Mouse (Mus musculus) hindbrain, embryonic 16.5 days (tissue): ENCODE data around the gene Cldnd2. TPM values are rescaled to one million over a fixed set of nuclear protein-coding genes. Genes with fewer than 3 reads are reported as not detected.
A peak's percentile ranks its signal among the peaks of the same experiment; 100 is the strongest.

Source experiments
- ATAC-seq: fragments of 200-750 bp; cut with Nextera tagmentation; 2 replicates; pipeline ENCODE4 v1.8.0; 2017; ENCODE audit warnings: moderate TSS enrichment, moderate library complexity
- H3K27ac ChIP-seq: fragments of 300-500 bp; sonication (generic); 2 replicates; pipeline ENCODE4 v1.5.1; 2014; ENCODE audit warnings: low read depth, mild to moderate bottlenecking, control low read depth, low read length, moderate library complexity
- H3K27me3 ChIP-seq: fragments of 300-500 bp; sonication (generic); replicated peaks from 2 replicates; pipeline ENCODE4 v1.6.1; 2014; ENCODE audit warnings: low read length; ENCODE audit not compliant: control insufficient read depth, insufficient read depth
- H3K36me3 ChIP-seq: fragments of 300-500 bp; sonication (generic); 2 replicates; pipeline ENCODE4 v1.6.1; 2014; ENCODE audit warnings: mild to moderate bottlenecking, low read length, moderate library complexity, mixed read lengths; ENCODE audit not compliant: control insufficient read depth, insufficient read depth
- H3K4me1 ChIP-seq: fragments of 300-500 bp; sonication (generic); 2 replicates; pipeline ENCODE4 v1.6.1; 2014; ENCODE audit warnings: low read depth, low read length; ENCODE audit not compliant: control insufficient read depth, insufficient read depth
- H3K4me2 ChIP-seq: fragments of 300-500 bp; sonication (generic); 2 replicates; pipeline ENCODE4 v1.6.1; 2014; ENCODE audit warnings: mild to moderate bottlenecking, low read length, control low read depth, moderate library complexity
- H3K4me3 ChIP-seq: fragments of 300-500 bp; sonication (generic); 2 replicates; pipeline ENCODE4 v1.5.1; 2014; ENCODE audit warnings: mild to moderate bottlenecking, low read length, control low read depth, moderate library complexity
- H3K9ac ChIP-seq: fragments of 300-500 bp; sonication (generic); 2 replicates; pipeline ENCODE4 v1.6.1; 2014; ENCODE audit warnings: low read depth, mild to moderate bottlenecking, control low read depth, low read length, moderate library complexity
- H3K9me3 ChIP-seq: fragments of 300-500 bp; sonication (generic); 2 replicates; pipeline ENCODE4 v1.6.1; 2014; ENCODE audit warnings: mild to moderate bottlenecking, low read length, moderate library complexity; ENCODE audit not compliant: control insufficient read depth
- WGBS: fragments of 180-500 bp; shearing (Covaris S2); extraction: QIAGEN DNeasy Blood & Tissue Kit; methylation state at CpG from one replicate; pipeline ENCODE4 v1.1.7; 2014; 5-methylcytosine and 5-hydroxymethylcytosine counted together
- microRNA-seq: library from miRNA; unstranded; fragments of <30 nt; microRNA quantifications from one replicate; pipeline ENCODE4, GENCODE M21; 2017
- polyA plus RNA-seq: library from polyadenylated mRNA; unstranded; fragments of >200 nt; fragmentation: Nextera tagmentation; extraction: Ambion mirVana; gene quantifications from 2 replicates; pipeline ENCODE4 v1.2.1, GENCODE M21; 2015

Gene Cldnd2
- polyA plus RNA-seq, 1 experiment from 2014 or later = not detected

- Histone ChIP-seq H3K4me3 (no peak overlapping the region), H3K9ac (no peak overlapping the region), H3K36me3 (no peaks in the 10 kb centered on the region; the same call in 1 of the 2 replicates), H3K9me3 (no peaks in the 10 kb centered on the region), H3K27ac (no peak overlapping the region), H3K4me2 (no peak overlapping the region), H3K27me3 (peaks cover 12% of the 10 kb centered on the region), H3K4me1 (peaks cover 7% of the 10 kb centered on the region)
- 72% methylated on average over 3 of the region's 3 CpGs for WGBS
- no peak for ATAC-seq
Measured at GRCm38 (mm10) chr7:43481191-43481590, 40.6 kb downstream of the Cldnd2 start.

GRCm38 (mm10) chr7:43482090-43482716 lies 41.6 kb downstream of the Cldnd2 start:
- Histone ChIP-seq H3K27me3 (peaks cover 12% of the 10 kb centered on the region), H3K4me2 (no peak overlapping the region), H3K4me3 (no peak overlapping the region), H3K27ac (no peak overlapping the region), H3K4me1 (peaks cover 7% of the 10 kb centered on the region), H3K9ac (no peak overlapping the region), H3K9me3 (no peaks in the 10 kb centered on the region), H3K36me3 (no peaks in the 10 kb centered on the region; the same call in 1 of the 2 replicates)
- WGBS = 33% methylated on average over 8 of the region's 8 CpGs
- ATAC-seq = peak; percentile 73

GRCm38 (mm10) chr7:43483236-43483635 lies 42.7 kb downstream of the Cldnd2 start:
- Histone ChIP-seq H3K4me1 (peaks cover 7% of the 10 kb centered on the region), H3K4me3 (no peak overlapping the region), H3K27ac (no peak overlapping the region), H3K27me3 (peaks cover 2% of the 10 kb centered on the region; the same call in 1 of the 2 replicates), H3K9me3 (no peaks in the 10 kb centered on the region), H3K9ac (no peak overlapping the region), H3K4me2 (no peak overlapping the region), H3K36me3 (no peaks in the 10 kb centered on the region; the same call in 1 of the 2 replicates)
- no peak for ATAC-seq
- WGBS = 19% methylated on average over 10 of the region's 10 CpGs

GRCm38 (mm10) chr7:43488646-43489045 lies 48.1 kb downstream of the Cldnd2 start:
- Histone ChIP-seq H3K4me3 (peak overlapping the region; percentile 71), H3K9me3 (no peaks in the 10 kb centered on the region), H3K27me3 (no peaks in the 10 kb centered on the region), H3K4me2 (peak overlapping the region; percentile 66), H3K36me3 (no peaks in the 10 kb centered on the region), H3K27ac (peak overlapping the region; percentile 37; the same call in 1 of the 2 replicates), H3K4me1 (peaks cover 7% of the 10 kb centered on the region), H3K9ac (peak overlapping the region; percentile 95)
- 0 out of 2 replicates have a peak, but pooled peaks have one; percentile 9 for ATAC-seq
- WGBS = 30% methylated on average over 5 of the region's 5 CpGs

GRCm38 (mm10) chr7:43489631-43490125 lies 49.1 kb downstream of the Cldnd2 start, which contains the start of gene Iglon5:
Gene Iglon5, minus strand, starts transcription at chr7:43490075.
- no peaks in the 10 kb centered on the region for H3K9me3 ChIP-seq
- H3K4me1 ChIP-seq = peaks cover 7% of the 10 kb centered on the region
- H3K36me3 ChIP-seq = no peaks in the 10 kb centered on the region
- peak within 1 kb of the TSS; percentile 71 for H3K4me3 ChIP-seq
- peak within 1 kb of the TSS; percentile 95 for H3K9ac ChIP-seq
- peak within 1 kb of the TSS; percentile 66 for H3K4me2 ChIP-seq
- 1% methylated on average over 17 of the region's 41 CpGs for WGBS
- H3K27me3 ChIP-seq = no peaks in the 10 kb centered on the region
- H3K27ac ChIP-seq = peak within 1 kb of the TSS; percentile 88
- ATAC-seq = peak; percentile 70

- Histone ChIP-seq H3K4me3 (peak overlapping the region; percentile 71), H3K36me3 (no peaks in the 10 kb centered on the region), H3K9ac (peak overlapping the region; percentile 95), H3K27ac (peak overlapping the region; percentile 88), H3K27me3 (no peaks in the 10 kb centered on the region), H3K9me3 (no peaks in the 10 kb centered on the region), H3K4me1 (peaks cover 7% of the 10 kb centered on the region), H3K4me2 (peak overlapping the region; percentile 66)
- ATAC-seq = peak; percentile 90
- 4% methylated on average over 4 of the region's 13 CpGs for whole genome bisulfite sequencing
Measured at GRCm38 (mm10) chr7:43490182-43490584, 49.6 kb downstream of the Cldnd2 start.

- Histone ChIP-seq H3K27me3 (no peaks in the 10 kb centered on the region), H3K4me3 (no peak overlapping the region), H3K9ac (no peak overlapping the region), H3K4me2 (peak overlapping the region; percentile 66), H3K36me3 (no peaks in the 10 kb centered on the region), H3K4me1 (peaks cover 7% of the 10 kb centered on the region), H3K9me3 (no peaks in the 10 kb centered on the region), H3K27ac (no peak overlapping the region)
- ATAC-seq = no peak
- WGBS = 65% methylated on average over 9 of the region's 9 CpGs
Measured at GRCm38 (mm10) chr7:43490861-43491260, 50.3 kb downstream of the Cldnd2 start.

Small RNA genes within 50 kb of the gene (microRNA-seq; reads per million reads assigned to microRNA genes)
- not detected for gene Mir7051

Other genes starting within 250 kb of the Cldnd2 start
- gene Zfp715, start 127.5 kb upstream of the Cldnd2 start, polyA plus RNA-seq = 19.3 and 23.1 TPM in 2 replicates
- 0.20 and 0.35 TPM in 2 replicates for gene Siglecf, start 89.4 kb upstream of the Cldnd2 start, polyA plus RNA-seq
- gene Siglecg, start 32.6 kb upstream of the Cldnd2 start, polyA plus RNA-seq = not detected in 2 replicates
- gene Lim2, start 13.1 kb upstream of the Cldnd2 start, polyA plus RNA-seq = not detected in 2 replicates
- gene Nkg7, start 3.7 kb upstream of the Cldnd2 start, polyA plus RNA-seq = 0.45 TPM in 2 replicates
- 140 and 142 TPM in 2 replicates for gene Etfb, start 3.3 kb downstream of the Cldnd2 start, polyA plus RNA-seq
- 0.49 TPM in 1 of 2 replicates, not detected in the other for gene Gm45233, start 3.3 kb downstream of the Cldnd2 start, polyA plus RNA-seq
- 20.4 and 26.1 TPM in 2 replicates for gene Vsig10l, start 22.4 kb downstream of the Cldnd2 start, polyA plus RNA-seq
- gene Iglon5, start 49.3 kb downstream of the Cldnd2 start, polyA plus RNA-seq = 9.7 and 12.0 TPM in 2 replicates
- 0.07 and 0.11 TPM in 2 replicates for gene 4931406B18Rik, start 65.2 kb downstream of the Cldnd2 start, polyA plus RNA-seq
- gene Cd33, start 103.6 kb downstream of the Cldnd2 start, polyA plus RNA-seq = 1.3 and 1.9 TPM in 2 replicates
- gene Zfp658, start 121.5 kb downstream of the Cldnd2 start, polyA plus RNA-seq = 6.9 and 7.9 TPM in 2 replicates
- gene Zfp719, start 138.8 kb downstream of the Cldnd2 start, polyA plus RNA-seq = 14.4 and 16.2 TPM in 2 replicates
- 0.45 and 0.46 TPM in 2 replicates for gene Zfp819, start 166.4 kb downstream of the Cldnd2 start, polyA plus RNA-seq
- 0.10 TPM in 1 of 2 replicates, not detected in the other for gene Ceacam18, start 193.9 kb downstream of the Cldnd2 start, polyA plus RNA-seq
- 0.31 and 0.41 TPM in 2 replicates for gene Siglece, start 219.4 kb downstream of the Cldnd2 start, polyA plus RNA-seq
- gene Ctu1, start 231.2 kb downstream of the Cldnd2 start, polyA plus RNA-seq = 20.6 and 23.0 TPM in 2 replicates
- not detected in 2 replicates for gene Klk14, start 249.6 kb downstream of the Cldnd2 start, polyA plus RNA-seq